Mouse (Mus musculus): ENCODE results near the gene Ccdc91.

GRCm38 (mm10) chr6:147458637-147459301 is 16.9 kb upstream of the Ccdc91 start:
- no peak for TF ChIP-seq CTCF (IDR thresholded peaks at IDR 0.05; ENCODE audit: borderline replicate concordance, control insufficient read depth, extremely low read depth, insufficient read depth, low read length, poor library complexity)
- no peak for TF ChIP-seq POLR2A (IDR thresholded peaks at IDR 0.05; ENCODE audit: control insufficient read depth, extremely low read depth, insufficient read depth, low read length, poor library complexity)
